ENCODE assay signal across 19 mouse cellular contexts in genomic region chr4:101393292-101393711, GRCm38 (mm10). TPM values are rescaled to one million over a fixed set of nuclear protein-coding genes. Genes with fewer than 3 reads are reported as not detected.
A peak's percentile ranks its signal among the peaks of the same experiment; 100 is the strongest.
DNase-seq lines count a peak whose midpoint lies in the region; ATAC-seq and TF ChIP-seq lines count a peak whose summit lies in the region.
"Had no signal": no experiment of that assay in that cellular context is flagged by ENCODE, and none has a peak within 500 bp of the region (broad histone marks: within the 10 kb centered on the region; RNA-seq: fewer than 3 reads in every experiment).

No protein-coding gene starts in this region.

- ATAC-seq in heart, embryonic 13.5 days (ENCODE audit: extremely low read depth, insufficient number of reproducible peaks, low FRiP score, low TSS enrichment), result peak; percentile 37; the same call in 1 of the 2 replicates
- peak; percentile 96 for ATAC-seq in intestine, embryonic 16.5 days
- ATAC-seq in liver, postnatal 0 days, result peak; percentile 98
- ATAC-seq in kidney, embryonic 16.5 days (ENCODE audit: low FRiP score, low TSS enrichment), result no peak
- ATAC-seq: forebrain, embryonic 13.5 days; midbrain, embryonic 16.5 days had no signal

- WGBS in heart, embryonic 13.5 days, result 20% methylated on average over 5 of the region's 5 CpGs
- WGBS in intestine, embryonic 16.5 days, result 45% methylated on average over 5 of the region's 5 CpGs
- WGBS in liver, postnatal 0 days (ENCODE audit: insufficient replicate concordance), result 42% methylated on average over 5 of the region's 5 CpGs
- WGBS in kidney, embryonic 16.5 days, result 64% methylated on average over 5 of the region's 5 CpGs

- no peaks in the 10 kb centered on the region for H3K36me3 ChIP-seq in heart, embryonic 13.5 days
- peaks cover 0 to 3% of the 10 kb centered on the region in 2 experiments; a peak in 2 of 4 replicates for H3K36me3 ChIP-seq in MEL (ENCODE audit: control insufficient read depth in 1 of 2, insufficient read depth in 2 of 2, low read length in 2 of 2)
- H3K36me3 ChIP-seq in intestine, embryonic 16.5 days (ENCODE audit: control insufficient read depth, insufficient read depth, low read length), result no peaks in the 10 kb centered on the region
- H3K36me3 ChIP-seq in liver, postnatal 0 days (replicated peaks; ENCODE audit: insufficient read depth, low read length), result no peaks in the 10 kb centered on the region
- no peaks in the 10 kb centered on the region for H3K36me3 ChIP-seq in kidney, embryonic 16.5 days (ENCODE audit: insufficient read depth, low read length)
- H3K36me3 ChIP-seq: embryonic facial prominence, embryonic 13.5 days; hindbrain, embryonic 13.5 days; neural tube, embryonic 13.5 days had no signal

- DNase-seq in heart, adult 9 months (ENCODE audit: low spot score in 2 of 2), result no peak
- DNase-seq in MEL (ENCODE audit: low read depth, low spot score), result peak; percentile 89
- DNase-seq in liver, postnatal 0 days, result peak; percentile 51
- DNase-seq in cerebellum, postnatal 14 days, result no peak
- no peak for DNase-seq in testis, postnatal 10 days (ENCODE audit: low spot score)
- DNase-seq: cerebellum, adult 8-10 months; kidney, adult 8-10 months; lung, postnatal 14 days; right cerebral cortex, adult 18-20 months; thymus, postnatal 14 days had no signal

- peak in 1 of 2 experiments; percentile 47; a peak in 2 of 4 replicates for TF ChIP-seq EP300 in MEL (IDR thresholded peaks at IDR 0.05; ENCODE audit: low read depth in 1 of 2, low read length in 2 of 2)
- peak; percentile 65 for TF ChIP-seq EP300 in liver, postnatal 0 days (IDR thresholded peaks at IDR 0.05; ENCODE audit: low read depth)

- 0 out of 2 replicates have a peak overlapping the region, but pooled peaks have one; percentile 6 for H3K27ac ChIP-seq in heart, embryonic 13.5 days (replicated peaks)
- no peak overlapping the region for H3K27ac ChIP-seq in MEL (ENCODE audit: control insufficient read depth, low read depth, low read length)
- no peak overlapping the region for H3K27ac ChIP-seq in intestine, embryonic 16.5 days (ENCODE audit: low read length)
- peak overlapping the region; percentile 52 for H3K27ac ChIP-seq in liver, postnatal 0 days (ENCODE audit: low read depth)
- no peak overlapping the region for H3K27ac ChIP-seq in kidney, embryonic 16.5 days (ENCODE audit: low read length)
- H3K27ac ChIP-seq: embryonic facial prominence, embryonic 13.5 days; forebrain, embryonic 13.5 days; hindbrain, embryonic 13.5 days; layer of hippocampus, adult 2 months; neural tube, embryonic 13.5 days had no signal

- peak overlapping the region; percentile 22; the same call in 1 of the 2 replicates for H3K4me2 ChIP-seq in heart, embryonic 13.5 days
- no peak overlapping the region for H3K4me2 ChIP-seq in intestine, embryonic 16.5 days (ENCODE audit: low read depth, low read length)
- H3K4me2 ChIP-seq in liver, postnatal 0 days (ENCODE audit: low read depth, low read length), result no peak overlapping the region
- no peak overlapping the region for H3K4me2 ChIP-seq in kidney, embryonic 16.5 days (replicated peaks; ENCODE audit: low read depth, low read length)
- H3K4me2 ChIP-seq: embryonic facial prominence, embryonic 13.5 days; forebrain, embryonic 13.5 days; hindbrain, embryonic 13.5 days; neural tube, embryonic 13.5 days had no signal

- no peak for TF ChIP-seq CTCF in MEL (IDR thresholded peaks at IDR 0.05 in 2 of 3, conservative IDR thresholded peaks at IDR 0.05 in 1 of 3; ENCODE audit: control insufficient read depth in 1 of 3, insufficient read depth in 1 of 3, low read depth in 2 of 3, low read length in 3 of 3, poor library complexity in 1 of 3, severe bottlenecking in 1 of 3)
- no peak for TF ChIP-seq CTCF in liver, postnatal 0 days (IDR thresholded peaks at IDR 0.05; ENCODE audit: low read depth)

- no peaks in the 10 kb centered on the region for H3K9me3 ChIP-seq in heart, embryonic 13.5 days
- no peaks in the 10 kb centered on the region for H3K9me3 ChIP-seq in MEL (replicated peaks; ENCODE audit: insufficient read depth, low read length)
- H3K9me3 ChIP-seq in intestine, embryonic 16.5 days (ENCODE audit: control insufficient read depth, low read length), result no peaks in the 10 kb centered on the region
- no peaks in the 10 kb centered on the region for H3K9me3 ChIP-seq in liver, postnatal 0 days (ENCODE audit: low read length)
- no peaks in the 10 kb centered on the region for H3K9me3 ChIP-seq in kidney, embryonic 16.5 days (ENCODE audit: low read length)
- H3K9me3 ChIP-seq: embryonic facial prominence, embryonic 13.5 days; forebrain, embryonic 13.5 days; hindbrain, embryonic 13.5 days; neural tube, embryonic 13.5 days had no signal

- peaks cover 12% of the 10 kb centered on the region for H3K4me1 ChIP-seq in heart, embryonic 13.5 days
- H3K4me1 ChIP-seq in MEL (ENCODE audit: control insufficient read depth in 1 of 2, insufficient read depth in 2 of 2, low read length in 2 of 2), result peaks cover 0 to 4% of the 10 kb centered on the region in 2 experiments; a peak in 2 of 4 replicates
- no peaks in the 10 kb centered on the region for H3K4me1 ChIP-seq in intestine, embryonic 16.5 days (ENCODE audit: control insufficient read depth, insufficient read depth, low read length)
- H3K4me1 ChIP-seq in liver, postnatal 0 days (ENCODE audit: insufficient read depth), result peaks cover 8% of the 10 kb centered on the region; the same call in 1 of the 2 replicates
- no peaks in the 10 kb centered on the region for H3K4me1 ChIP-seq in kidney, embryonic 16.5 days (ENCODE audit: insufficient read depth, low read length)
- H3K4me1 ChIP-seq: forebrain, embryonic 13.5 days; hindbrain, embryonic 13.5 days; neural tube, embryonic 13.5 days had no signal

- no peak for TF ChIP-seq POLR2A in MEL (IDR thresholded peaks at IDR 0.05; ENCODE audit: control insufficient read depth in 1 of 2, insufficient read depth in 1 of 2, low read depth in 1 of 2, low read length in 2 of 2, poor library complexity in 1 of 2)

- H3K9ac ChIP-seq in heart, embryonic 13.5 days, result no peak overlapping the region
- H3K9ac ChIP-seq in MEL (ENCODE audit: control insufficient read depth, low read depth, low read length, poor library complexity, severe bottlenecking), result no peak overlapping the region
- H3K9ac ChIP-seq in intestine, embryonic 16.5 days (ENCODE audit: low read depth, low read length), result no peak overlapping the region
- H3K9ac ChIP-seq in liver, postnatal 0 days (replicated peaks), result no peak overlapping the region
- H3K9ac ChIP-seq in kidney, embryonic 16.5 days (replicated peaks; ENCODE audit: low read length), result no peak overlapping the region
- H3K9ac ChIP-seq: embryonic facial prominence, embryonic 13.5 days; forebrain, embryonic 13.5 days; hindbrain, embryonic 13.5 days; neural tube, embryonic 13.5 days had no signal

- no peak overlapping the region for H3K4me3 ChIP-seq in heart, embryonic 13.5 days
- no peak overlapping the region for H3K4me3 ChIP-seq in MEL (ENCODE audit: control insufficient read depth in 1 of 2, insufficient read depth in 1 of 2, low read depth in 2 of 2, low read length in 2 of 2)
- no peak overlapping the region for H3K4me3 ChIP-seq in intestine, embryonic 16.5 days (ENCODE audit: low read length)
- no peak overlapping the region for H3K4me3 ChIP-seq in liver, postnatal 0 days (ENCODE audit: low read depth, low read length)
- H3K4me3 ChIP-seq in kidney, embryonic 16.5 days (ENCODE audit: low read length), result no peak overlapping the region
- H3K4me3 ChIP-seq: embryonic facial prominence, embryonic 13.5 days; forebrain, embryonic 13.5 days; hindbrain, embryonic 13.5 days; layer of hippocampus, adult 2 months; neural tube, embryonic 13.5 days had no signal

- TF ChIP-seq RAD21 in MEL (IDR thresholded peaks at IDR 0.05; ENCODE audit: low read depth, low read length), result no peak

- no peaks in the 10 kb centered on the region for H3K79me2 ChIP-seq in MEL (ENCODE audit: control insufficient read depth, insufficient read depth, low read length, poor library complexity)

- no peaks in the 10 kb centered on the region for H3K27me3 ChIP-seq in heart, embryonic 13.5 days (replicated peaks)
- H3K27me3 ChIP-seq in MEL (ENCODE audit: control insufficient read depth in 1 of 2, insufficient read depth in 2 of 2, low read length in 2 of 2), result no peaks in the 10 kb centered on the region
- no peaks in the 10 kb centered on the region for H3K27me3 ChIP-seq in intestine, embryonic 16.5 days (replicated peaks; ENCODE audit: control insufficient read depth, insufficient read depth, low read length)
- H3K27me3 ChIP-seq in liver, postnatal 0 days (ENCODE audit: insufficient read depth, low read length), result no peaks in the 10 kb centered on the region
- no peaks in the 10 kb centered on the region for H3K27me3 ChIP-seq in kidney, embryonic 16.5 days (ENCODE audit: insufficient read depth, low read length)
- H3K27me3 ChIP-seq: embryonic facial prominence, embryonic 13.5 days; forebrain, embryonic 13.5 days; hindbrain, embryonic 13.5 days; neural tube, embryonic 13.5 days had no signal

TF ChIP-seq in MEL, 35 proteins besides CTCF, POLR2A, EP300 and RAD21 (continues in another document):
- TF ChIP-seq NRF1 (IDR thresholded peaks at IDR 0.05; ENCODE audit: insufficient read depth, low read depth, low read length, poor library complexity, severe bottlenecking), result no peak
- TF ChIP-seq ZNF384 (IDR thresholded peaks at IDR 0.05; ENCODE audit: low read depth, low read length), result no peak
- TF ChIP-seq SMC3 (IDR thresholded peaks at IDR 0.05; ENCODE audit: low read depth, low read length), result no peak
- TF ChIP-seq MAZ (IDR thresholded peaks at IDR 0.05; ENCODE audit: low read depth, low read length), result no peak
- no peak for TF ChIP-seq MYB (IDR thresholded peaks at IDR 0.05; ENCODE audit: low read depth, low read length)
- TF ChIP-seq CHD2 (IDR thresholded peaks at IDR 0.05; ENCODE audit: low read length), result no peak
- no peak for TF ChIP-seq SIN3A (IDR thresholded peaks at IDR 0.05; ENCODE audit: low read length)
- TF ChIP-seq UBTF (IDR thresholded peaks at IDR 0.05; ENCODE audit: borderline replicate concordance, insufficient read depth, low read depth, low read length), result no peak
- no peak for TF ChIP-seq HCFC1 (IDR thresholded peaks at IDR 0.05; ENCODE audit: low read depth, low read length)
- TF ChIP-seq ZKSCAN1 (IDR thresholded peaks at IDR 0.05; ENCODE audit: low read depth, low read length), result no peak
- TF ChIP-seq GATA1 (IDR thresholded peaks at IDR 0.05; ENCODE audit: low read depth, low read length), result peak; percentile 32; the same call in 1 of the 2 replicates
- TF ChIP-seq TBP (IDR thresholded peaks at IDR 0.05; ENCODE audit: low read depth, low read length), result no peak

RNA-seq across cellular contexts. Expression of gene Ak4, which starts 25.8 kb away (rescaled TPM):
- polyA plus RNA-seq in heart, embryonic 13.5 days (2015; fragmentation: Nextera tagmentation; extraction: Ambion mirVana), result 18.9 and 22.1 TPM in 2 replicates
- total RNA-seq in MEL (2012; rRNA removed), result 18.3 and 21.2 TPM in 2 replicates
- 10 to 100 TPM in 1 of 2 experiments, not detected in 1; 25.4 TPM for polyA plus RNA-seq in MEL (2012; ENCODE audit: insufficient read depth in 1 of 2, insufficient read length in 2 of 2, low read depth in 1 of 2, low replicate concordance in 2 of 2, missing spikeins in 1 of 2)
- 18.9 and 19.9 TPM in 2 replicates for polyA plus RNA-seq in intestine, embryonic 16.5 days (2015; fragmentation: Nextera tagmentation; extraction: Ambion mirVana)
- 27.1 and 31.3 TPM in 2 replicates for polyA plus RNA-seq in liver, postnatal 0 days (2015; fragmentation: Nextera tagmentation; extraction: Ambion mirVana)
- 21.0 and 23.8 TPM in 2 replicates for polyA plus RNA-seq in kidney, embryonic 16.5 days (2015; fragmentation: Nextera tagmentation; extraction: Ambion mirVana)

Comparison
In these comparisons a context has a peak if more than half of its experiments do, and no peak if none do; other contexts are left out.
1. H3K27ac ChIP-seq: peak in heart, embryonic 13.5 days (single experiment) and liver, postnatal 0 days (single experiment); none in MEL (single experiment), intestine, embryonic 16.5 days (single experiment) and kidney, embryonic 16.5 days (single experiment).
2. DNase-seq: peak in MEL (single experiment) and liver, postnatal 0 days (single experiment); none in heart, adult 9 months (0 of 2), cerebellum, postnatal 14 days (0 of 2) and testis, postnatal 10 days (single experiment).